Mouse (Mus musculus): ENCODE measurements around the gene Slc8a2.

DNA sequence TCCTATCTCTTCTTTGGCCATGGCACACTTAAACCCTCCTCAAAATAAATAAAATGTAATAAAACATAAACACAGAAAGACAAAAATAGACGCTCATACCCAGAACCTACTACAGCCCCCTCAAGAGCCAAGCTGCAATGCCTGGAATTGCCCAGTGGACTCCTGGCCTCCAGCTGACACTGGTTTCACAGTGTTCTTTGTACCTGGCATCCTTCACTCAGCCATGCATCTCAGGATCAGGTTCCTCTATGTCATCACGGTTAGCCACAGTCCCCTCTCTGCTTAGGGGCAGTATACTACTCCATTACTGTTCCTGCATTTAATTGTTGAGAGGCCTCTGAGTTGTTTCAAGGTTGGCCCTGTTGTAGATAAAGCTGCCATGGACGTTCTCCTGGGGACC is 3.3 kb downstream of the Slc8a2 start:
- TF ChIP-seq CTCF (IDR thresholded peaks at IDR 0.05; ENCODE audit: borderline replicate concordance, extremely low read depth, insufficient read depth, insufficient read length): no peak
- no peak for TF ChIP-seq POLR2A (IDR thresholded peaks at IDR 0.05; ENCODE audit: borderline replicate concordance, extremely low read depth, insufficient read depth, insufficient read length, poor library complexity, severe bottlenecking)

All from brain, embryonic 14.5 days (tissue).